Mouse (Mus musculus): Measurements from ENCODE around the gene Slfn2. TPM values are rescaled to one million over a fixed set of nuclear protein-coding genes. Genes with fewer than 3 reads are reported as not detected.

The Slfn2 gene
- polyA plus RNA-seq (2015; fragmentation: Nextera tagmentation; extraction: Ambion mirVana), result 10.0 and 17.9 TPM in 2 replicates

GRCm38 (mm10) chr11:83064946-83065345, at the start of gene Slfn2:
Gene Slfn2, plus strand, starts transcription at chr11:83065112.

DNA sequence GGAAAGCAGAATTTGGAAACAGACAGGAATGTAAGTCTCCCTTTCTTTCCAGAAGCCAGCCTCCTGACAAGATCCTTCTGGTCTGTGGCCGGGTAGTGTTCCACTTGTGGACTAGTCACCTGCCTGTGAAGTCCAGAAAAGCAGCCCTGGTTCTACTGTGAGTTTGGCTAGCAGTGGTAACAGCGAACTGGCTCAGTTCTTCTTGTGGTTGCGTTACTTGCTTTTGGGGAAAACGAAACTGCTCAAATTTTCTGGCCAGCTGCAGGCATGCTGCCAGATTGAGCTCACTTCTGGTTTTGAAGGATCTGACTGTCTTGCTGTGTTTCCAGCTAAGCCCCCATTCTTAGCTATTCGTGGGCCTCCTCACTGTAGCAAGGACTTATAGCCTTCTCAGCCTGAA, 44.3 kb upstream of the Slfn2 start, which contains the start of gene Slfn8:
Gene Slfn8, minus strand, starts transcription at position 190 of the 400 bp plus-strand sequence.

DNA sequence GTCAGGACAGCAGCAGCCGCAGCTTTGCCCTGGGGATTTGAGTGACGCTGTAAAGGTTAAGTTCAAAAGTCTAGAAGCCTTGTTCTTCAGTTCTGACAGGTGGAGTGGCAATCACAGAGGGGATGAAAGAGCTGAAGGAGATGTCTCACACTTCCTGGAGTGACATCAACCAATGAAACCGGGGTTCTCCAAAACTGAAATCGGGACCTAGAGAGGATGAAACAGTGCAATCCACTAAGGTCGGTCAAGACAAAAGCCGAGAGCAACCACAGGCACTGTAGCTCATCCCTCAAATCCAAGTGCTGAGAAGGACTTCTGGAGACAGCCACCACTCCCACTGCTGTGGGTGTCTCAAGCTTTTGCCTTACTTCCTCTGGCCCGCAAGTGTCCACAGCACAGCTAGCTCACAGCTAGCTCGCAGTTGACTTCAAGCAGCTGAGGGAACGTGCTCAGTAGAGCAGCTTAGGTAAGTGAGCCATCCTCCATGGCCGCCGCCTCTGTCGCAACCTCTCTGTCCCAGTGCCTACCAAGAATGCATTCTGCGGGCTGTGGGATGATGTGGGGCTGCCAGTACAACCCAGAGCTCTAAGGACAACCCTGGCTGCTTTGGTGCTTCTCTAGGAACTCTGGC, 51.8 kb downstream of the Slfn2 start, which contains the start of gene Slfn1:
Gene Slfn1, plus strand, starts transcription at position 253 of the 631 bp plus-strand sequence.

Small RNA genes within 50 kb of the gene (microRNA-seq; reads per million reads assigned to microRNA genes)
- gene Gm27598, result not detected

Other genes with a start within 250 kb of the Slfn2 start
- gene Rffl, start 193.9 kb upstream of the Slfn2 start, polyA plus RNA-seq (2015; fragmentation: Nextera tagmentation; extraction: Ambion mirVana), result 6.7 and 7.2 TPM in 2 replicates
- 9.7 and 11.4 TPM in 2 replicates for gene Rad51d, start 174.5 kb upstream of the Slfn2 start, polyA plus RNA-seq (2015; fragmentation: Nextera tagmentation; extraction: Ambion mirVana)
- 0.10 TPM in 1 of 2 replicates, not detected in the other for gene Fndc8, start 173.0 kb upstream of the Slfn2 start, polyA plus RNA-seq (2015; fragmentation: Nextera tagmentation; extraction: Ambion mirVana)
- 16.7 and 18.3 TPM in 2 replicates for gene Nle1, start 156.7 kb upstream of the Slfn2 start, polyA plus RNA-seq (2015; fragmentation: Nextera tagmentation; extraction: Ambion mirVana)
- 7.5 and 8.1 TPM in 2 replicates for gene Unc45b, start 154.6 kb upstream of the Slfn2 start, polyA plus RNA-seq (2015; fragmentation: Nextera tagmentation; extraction: Ambion mirVana)
- gene Slfn5, start 113.8 kb upstream of the Slfn2 start, polyA plus RNA-seq (2015; fragmentation: Nextera tagmentation; extraction: Ambion mirVana), result 8.5 and 10.7 TPM in 2 replicates
- 7.9 and 11.1 TPM in 2 replicates for gene Slfn9, start 73.3 kb upstream of the Slfn2 start, polyA plus RNA-seq (2015; fragmentation: Nextera tagmentation; extraction: Ambion mirVana)
- gene Slfn8, start 44.3 kb upstream of the Slfn2 start, polyA plus RNA-seq (2015; fragmentation: Nextera tagmentation; extraction: Ambion mirVana), result 0.76 and 1.2 TPM in 2 replicates
- gene Slfn1, start 51.7 kb downstream of the Slfn2 start, polyA plus RNA-seq (2015; fragmentation: Nextera tagmentation; extraction: Ambion mirVana), result 0.43 and 2.6 TPM in 2 replicates
- 1.00 and 3.1 TPM in 2 replicates for gene Slfn4, start 110.1 kb downstream of the Slfn2 start, polyA plus RNA-seq (2015; fragmentation: Nextera tagmentation; extraction: Ambion mirVana)
- 0.26 and 0.39 TPM in 2 replicates for gene Slfn3, start 126.2 kb downstream of the Slfn2 start, polyA plus RNA-seq (2015; fragmentation: Nextera tagmentation; extraction: Ambion mirVana)
- 0.04 and 0.15 TPM in 2 replicates for gene Slfn14, start 221.6 kb downstream of the Slfn2 start, polyA plus RNA-seq (2015; fragmentation: Nextera tagmentation; extraction: Ambion mirVana)
- 26.7 and 32.1 TPM in 2 replicates for gene Ap2b1, start 233.9 kb downstream of the Slfn2 start, polyA plus RNA-seq (2015; fragmentation: Nextera tagmentation; extraction: Ambion mirVana)
- 8.3 and 8.9 TPM in 2 replicates for gene Pex12, start 237.5 kb downstream of the Slfn2 start, polyA plus RNA-seq (2015; fragmentation: Nextera tagmentation; extraction: Ambion mirVana)

Data from urinary bladder, postnatal 0 days (tissue).